Mouse (Mus musculus) myocyte (in vitro differentiated cells): ENCODE measurements around the gene Mtmr3.

Source experiments
- CEBPB ChIP-seq: IDR thresholded peaks from 2 replicates; pipeline ENCODE4 v1.6.1; 2011; ENCODE audit warnings: mild to moderate bottlenecking, moderate library complexity; ENCODE audit not compliant: poor library complexity, insufficient read depth, severe bottlenecking
- E2F4 ChIP-seq: IDR thresholded peaks from one replicate; pipeline ENCODE4 v1.6.1; 2011; ENCODE audit warnings: mild to moderate bottlenecking, control low read depth, moderate library complexity; ENCODE audit not compliant: insufficient read depth
- MAX ChIP-seq: IDR thresholded peaks from one replicate; pipeline ENCODE4 v1.6.1; 2011; ENCODE audit warnings: low read depth, mild to moderate bottlenecking, control low read depth
- MYOD1 ChIP-seq, 3 experiments: IDR thresholded peaks; one replicate each; pipeline ENCODE4 v1.6.1; 2011; ENCODE audit warnings: control low read depth in 2 of 3, low read depth in 2 of 3, mild to moderate bottlenecking in 2 of 3, moderate library complexity in 1 of 3; ENCODE audit not compliant: insufficient read length in 2 of 3, control insufficient read depth in 1 of 3
- MYOG ChIP-seq, 3 experiments: IDR thresholded peaks; one replicate each; pipeline ENCODE4 v1.6.1; 2011; ENCODE audit warnings: control low read depth in 2 of 3, low read depth in 2 of 3, mild to moderate bottlenecking in 2 of 3; ENCODE audit not compliant: insufficient read length in 2 of 3, control insufficient read depth in 1 of 3, insufficient read depth in 1 of 3
- POLR2A ChIP-seq: IDR thresholded peaks from one replicate; pipeline ENCODE4 v1.6.1; 2011; ENCODE audit warnings: low read depth, mild to moderate bottlenecking, control low read depth, moderate library complexity; ENCODE audit not compliant: insufficient read length
- POLR2AphosphoS2 ChIP-seq: IDR thresholded peaks from one replicate; pipeline ENCODE4 v1.6.1; 2011; ENCODE audit warnings: low read depth, control low read depth; ENCODE audit not compliant: insufficient read length
- TCF12 ChIP-seq: IDR thresholded peaks from one replicate; pipeline ENCODE4 v1.6.1; 2011; ENCODE audit warnings: mild to moderate bottlenecking, control low read depth; ENCODE audit not compliant: poor library complexity, insufficient read depth, severe bottlenecking
- TCF3 ChIP-seq: IDR thresholded peaks from one replicate; pipeline ENCODE4 v1.6.1; 2011; ENCODE audit warnings: low read depth, control low read depth; ENCODE audit not compliant: insufficient read length
- USF1 ChIP-seq: IDR thresholded peaks from one replicate; pipeline ENCODE4 v1.6.1; 2011; ENCODE audit warnings: low read depth, mild to moderate bottlenecking, control low read depth, moderate library complexity

- TF ChIP-seq MYOD1 (IDR thresholded peaks at IDR 0.05; ENCODE audit: control insufficient read depth in 1 of 3, insufficient read length in 2 of 3, low read depth in 2 of 3) (no peak), POLR2A (no peak), MYOG (IDR thresholded peaks at IDR 0.05; ENCODE audit: control insufficient read depth in 1 of 3, insufficient read depth in 1 of 3, insufficient read length in 2 of 3, low read depth in 2 of 3) (no peak), MAX (no peak), CEBPB (no peak), E2F4 (no peak), USF1 (no peak), TCF3 (no peak), POLR2AphosphoS2 (no peak), TCF12 (no peak)
Measured at GRCm38 (mm10) chr11:4434461-4434860, 160.2 kb downstream of the Mtmr3 start.
